Mouse (Mus musculus): ENCODE data around the gene Rplp2. TPM values are rescaled to one million over a fixed set of nuclear protein-coding genes. Genes with fewer than 3 reads are reported as not detected.

Rplp2 gene
- total and polyA plus RNA-seq, 3 experiments = 421 to 928 (median 848) TPM

GRCm38 (mm10) chr7:141411667-141412066 is 35.5 kb upstream of the Rplp2 start:
- intact Hi-C loops (cut with DNase I) = no loop called here
- no peak overlapping the region for H3K9ac ChIP-seq (ENCODE audit: low read depth, low read length)
- H3K4me3 ChIP-seq = no peak overlapping the region
- peaks cover 3% of the 10 kb centered on the region for H3K4me1 ChIP-seq (ENCODE audit: control insufficient read depth, insufficient read depth, low read length)
- TF ChIP-seq EP300 (IDR thresholded peaks at IDR 0.05; ENCODE audit: insufficient read depth, low read depth, low read length) = no peak
- no peak for TF ChIP-seq CTCF (IDR thresholded peaks at IDR 0.05)
- TF ChIP-seq POLR2A (IDR thresholded peaks at IDR 0.05; ENCODE audit: insufficient read depth, low read depth, low read length) = no peak
- WGBS = 83% methylated on average over 1 of the region's 1 CpGs
- no peak for DNase-seq
- H3K79me2 ChIP-seq (replicated peaks; ENCODE audit: control insufficient read depth, insufficient read depth, low read length) = no peaks in the 10 kb centered on the region
- H3K27me3 ChIP-seq (ENCODE audit: control insufficient read depth, insufficient read depth, low read length) = no peaks in the 10 kb centered on the region
- no peaks in the 10 kb centered on the region for H3K36me3 ChIP-seq (ENCODE audit: control insufficient read depth, insufficient read depth, low read length)
- H3K27ac ChIP-seq = no peak overlapping the region

GRCm38 (mm10) chr7:141413331-141413730 is 33.8 kb upstream of the Rplp2 start:
- peak in 1 of 2 experiments; percentile 26 for DNase-seq
- TF ChIP-seq EP300 (IDR thresholded peaks at IDR 0.05; ENCODE audit: insufficient read depth, low read depth, low read length) (no peak), CTCF (IDR thresholded peaks at IDR 0.05) (no peak), POLR2A (IDR thresholded peaks at IDR 0.05; ENCODE audit: insufficient read depth, low read depth, low read length) (no peak)
- Histone ChIP-seq H3K79me2 (replicated peaks; ENCODE audit: control insufficient read depth, insufficient read depth, low read length) (no peaks in the 10 kb centered on the region), H3K4me3 (peak overlapping the region; percentile 68), H3K36me3 (ENCODE audit: control insufficient read depth, insufficient read depth, low read length) (no peaks in the 10 kb centered on the region), H3K9ac (ENCODE audit: low read depth, low read length) (peak overlapping the region; percentile 82), H3K4me1 (ENCODE audit: control insufficient read depth, insufficient read depth, low read length) (peaks cover 3% of the 10 kb centered on the region), H3K27ac (peak overlapping the region; percentile 96), H3K27me3 (ENCODE audit: control insufficient read depth, insufficient read depth, low read length) (no peaks in the 10 kb centered on the region)
- 5% methylated on average over 16 of the region's 16 CpGs for WGBS
- intact Hi-C loops (cut with DNase I) = no loop called here

DNA sequence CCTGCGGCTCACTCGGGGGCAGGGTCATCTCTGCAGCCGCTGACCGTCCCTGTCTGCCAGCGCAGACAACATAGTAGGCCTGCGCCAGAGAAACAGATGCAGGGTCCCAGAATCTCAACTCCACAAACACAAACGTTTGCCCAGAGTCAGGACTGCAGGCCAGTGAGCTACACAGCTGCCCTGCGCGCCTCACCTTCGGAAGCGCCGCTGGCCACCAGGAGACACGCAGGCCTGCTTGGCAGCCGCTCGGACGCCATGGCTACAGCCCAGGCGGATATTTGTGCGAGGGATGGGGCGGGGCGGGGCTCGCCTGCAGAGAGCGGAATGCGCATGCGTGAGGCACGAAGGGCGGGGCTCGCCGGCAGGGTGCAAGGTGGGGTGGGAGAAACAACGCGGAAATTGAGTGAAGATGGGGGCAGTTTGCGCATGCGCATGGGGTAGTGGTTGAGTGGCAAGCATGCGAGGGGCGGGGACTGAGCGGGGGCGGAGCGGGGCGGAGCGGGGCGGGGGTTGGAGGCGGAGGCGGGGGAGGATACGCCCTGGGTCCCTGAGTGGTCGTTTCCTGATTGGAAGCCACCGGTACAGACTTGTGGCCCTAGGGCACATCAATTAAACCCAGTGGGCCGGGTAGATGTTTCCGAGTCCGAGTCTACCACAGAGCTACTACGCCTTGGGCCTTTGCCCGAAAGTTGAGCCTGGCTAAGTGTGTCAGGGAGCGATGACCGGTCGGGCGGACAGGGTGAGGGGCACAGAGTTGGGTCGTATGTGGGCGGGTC is 33.2 kb upstream of the Rplp2 start, which contains the start of gene Gatd1:
TSS of gene Gatd1 (minus strand) at position 328 of the 776 bp plus-strand sequence.
- Histone ChIP-seq H3K27ac (peak within 1 kb of the TSS; percentile 96), H3K27me3 (ENCODE audit: control insufficient read depth, insufficient read depth, low read length) (no peaks in the 10 kb centered on the region), H3K4me3 (peak within 1 kb of the TSS; percentile 76), H3K36me3 (ENCODE audit: control insufficient read depth, insufficient read depth, low read length) (no peaks in the 10 kb centered on the region), H3K4me1 (ENCODE audit: control insufficient read depth, insufficient read depth, low read length) (peaks cover 2% of the 10 kb centered on the region), H3K79me2 (replicated peaks; ENCODE audit: control insufficient read depth, insufficient read depth, low read length) (no peaks in the 10 kb centered on the region), H3K9ac (ENCODE audit: low read depth, low read length) (peak within 1 kb of the TSS; percentile 82)
- intact Hi-C loops (cut with DNase I) = loop anchor here (1.0 kb wide), 1 partner anchor 18 kb away; no protein-coding TSS in a partner anchor
- WGBS = under 1% methylated on average over 56 of the region's 56 CpGs
- TF ChIP-seq CTCF (IDR thresholded peaks at IDR 0.05) (peak; percentile 50), POLR2A (IDR thresholded peaks at IDR 0.05; ENCODE audit: insufficient read depth, low read depth, low read length) (peak; percentile 85), EP300 (IDR thresholded peaks at IDR 0.05; ENCODE audit: insufficient read depth, low read depth, low read length) (peak; percentile 48; the same call in 1 of the 2 replicates)
- peak; percentile 98 to 99 for DNase-seq

GRCm38 (mm10) chr7:141416144-141416841 is 30.9 kb upstream of the Rplp2 start:
- intact Hi-C loops (cut with DNase I) = no loop called here
- Histone ChIP-seq H3K4me3 (no peak overlapping the region), H3K4me1 (ENCODE audit: control insufficient read depth, insufficient read depth, low read length) (no peaks in the 10 kb centered on the region; the same call in 1 of the 2 replicates), H3K27ac (no peak overlapping the region), H3K36me3 (ENCODE audit: control insufficient read depth, insufficient read depth, low read length) (no peaks in the 10 kb centered on the region), H3K9ac (ENCODE audit: low read depth, low read length) (no peak overlapping the region), H3K79me2 (replicated peaks; ENCODE audit: control insufficient read depth, insufficient read depth, low read length) (no peaks in the 10 kb centered on the region), H3K27me3 (ENCODE audit: control insufficient read depth, insufficient read depth, low read length) (no peaks in the 10 kb centered on the region)
- peak in 1 of 2 experiments; percentile 20 for DNase-seq
- TF ChIP-seq POLR2A (IDR thresholded peaks at IDR 0.05; ENCODE audit: insufficient read depth, low read depth, low read length) (no peak), CTCF (IDR thresholded peaks at IDR 0.05) (no peak), EP300 (IDR thresholded peaks at IDR 0.05; ENCODE audit: insufficient read depth, low read depth, low read length) (no peak)
- WGBS = 86% methylated on average over 6 of the region's 6 CpGs

DNA sequence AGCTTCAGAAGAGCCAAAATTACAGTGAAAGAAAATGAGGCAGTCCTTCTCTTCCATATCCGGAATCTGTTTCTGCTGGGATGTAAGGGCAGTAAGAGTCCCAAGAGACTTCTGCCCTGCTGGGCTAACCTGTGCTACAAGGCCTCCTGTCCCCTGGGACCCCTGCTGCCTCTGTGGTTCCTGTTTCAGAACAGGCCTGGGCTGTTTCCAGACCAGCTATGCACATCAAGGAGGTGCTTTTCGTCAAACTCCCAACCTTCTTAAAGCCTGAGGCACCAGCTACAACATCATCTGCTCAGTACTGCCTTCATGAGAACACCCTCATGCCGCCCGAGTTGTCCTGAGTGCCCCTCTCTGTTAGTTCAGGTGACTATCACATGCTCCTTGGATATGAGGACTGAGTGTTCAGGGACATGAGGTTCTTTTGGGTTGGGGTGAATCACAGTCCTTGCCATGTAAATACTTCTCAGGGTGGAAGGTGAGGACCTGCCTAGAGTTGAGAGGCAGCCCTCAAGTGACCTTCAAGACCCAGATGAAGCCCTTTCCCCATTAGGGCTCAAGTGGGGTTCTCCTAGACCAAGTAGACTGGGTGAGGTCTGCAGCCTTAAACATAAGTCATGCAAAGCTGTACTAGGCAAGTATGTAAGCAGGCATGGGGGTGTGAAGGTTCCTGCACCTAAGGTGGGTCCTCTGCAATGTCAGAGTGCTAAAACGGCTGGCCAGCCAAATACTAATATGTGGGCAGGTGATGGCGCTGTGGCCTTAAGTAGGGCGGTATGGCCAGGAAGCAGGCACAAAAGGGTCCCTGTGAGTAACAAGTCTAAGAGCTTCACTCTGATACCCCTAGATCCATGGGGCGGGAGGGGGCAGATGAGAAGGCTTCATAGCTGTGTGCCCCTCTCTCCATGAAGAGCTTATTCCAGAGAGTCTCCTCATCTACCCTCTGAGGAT is 29.2 kb upstream of the Rplp2 start:
- H3K4me1 ChIP-seq (ENCODE audit: control insufficient read depth, insufficient read depth, low read length) = no peaks in the 10 kb centered on the region; the same call in 1 of the 2 replicates
- no peaks in the 10 kb centered on the region for H3K79me2 ChIP-seq (replicated peaks; ENCODE audit: control insufficient read depth, insufficient read depth, low read length)
- H3K4me3 ChIP-seq = no peak overlapping the region
- no peak overlapping the region for H3K9ac ChIP-seq (ENCODE audit: low read depth, low read length)
- no peaks in the 10 kb centered on the region for H3K36me3 ChIP-seq (ENCODE audit: control insufficient read depth, insufficient read depth, low read length)
- TF ChIP-seq EP300 (IDR thresholded peaks at IDR 0.05; ENCODE audit: insufficient read depth, low read depth, low read length) (no peak), CTCF (IDR thresholded peaks at IDR 0.05) (peak; percentile 41), POLR2A (IDR thresholded peaks at IDR 0.05; ENCODE audit: insufficient read depth, low read depth, low read length) (no peak)
- intact Hi-C loops (cut with DNase I) = no loop called here
- DNase-seq = peak in 1 of 2 experiments; percentile 18
- no peak overlapping the region for H3K27ac ChIP-seq
- 69% methylated on average over 8 of the region's 8 CpGs for WGBS
- H3K27me3 ChIP-seq (ENCODE audit: control insufficient read depth, insufficient read depth, low read length) = no peaks in the 10 kb centered on the region
